Mouse (Mus musculus) heart, embryonic 16.5 days (tissue): ENCODE data around the gene Ccdc153. TPM values are rescaled to one million over a fixed set of nuclear protein-coding genes. Genes with fewer than 3 reads are reported as not detected.

Experiments used
- ATAC-seq: fragments of 200-750 bp; cut with Nextera tagmentation; replicated peaks from 2 replicates; pipeline ENCODE4 v1.8.0; 2017; ENCODE audit warnings: moderate number of reproducible peaks; ENCODE audit not compliant: insufficient read depth, low FRiP score; ENCODE audit errors: extremely low read depth
- H3K27ac ChIP-seq: fragments of 300-500 bp; sonication (generic); 2 replicates; pipeline ENCODE4 v1.5.1; 2014; ENCODE audit warnings: mild to moderate bottlenecking, low read length, control low read depth, moderate library complexity
- H3K27me3 ChIP-seq: fragments of 300-500 bp; sonication (generic); 2 replicates; pipeline ENCODE4 v1.6.1; 2014; ENCODE audit warnings: low read length, mixed read lengths; ENCODE audit not compliant: control insufficient read depth, insufficient read depth
- H3K36me3 ChIP-seq: fragments of 300-500 bp; sonication (generic); 2 replicates; pipeline ENCODE4 v1.6.1; 2014; ENCODE audit not compliant: control insufficient read depth, insufficient read depth
- H3K4me1 ChIP-seq: fragments of 300-500 bp; sonication (generic); 2 replicates; pipeline ENCODE4 v1.6.1; 2014; ENCODE audit warnings: low read length, mixed read lengths; ENCODE audit not compliant: control insufficient read depth, insufficient read depth
- H3K4me2 ChIP-seq: fragments of 300-500 bp; sonication (generic); 2 replicates; pipeline ENCODE4 v1.6.1; 2014; ENCODE audit warnings: low read depth, mild to moderate bottlenecking, control low read depth, low read length
- H3K4me3 ChIP-seq: fragments of 300-500 bp; sonication (generic); 2 replicates; pipeline ENCODE4 v1.5.1; 2014; ENCODE audit warnings: mild to moderate bottlenecking, control low read depth, low read length
- H3K9ac ChIP-seq: fragments of 300-500 bp; sonication (generic); 2 replicates; pipeline ENCODE4 v1.6.1; 2014; ENCODE audit warnings: low read length, control low read depth
- H3K9me3 ChIP-seq: fragments of 300-500 bp; sonication (generic); replicated peaks from 2 replicates; pipeline ENCODE4 v1.6.1; 2016; ENCODE audit warnings: low read length; ENCODE audit not compliant: control insufficient read depth
- WGBS: fragments of 180-500 bp; shearing (Covaris S2); extraction: QIAGEN DNeasy Blood & Tissue Kit; methylation state at CpG from one replicate; pipeline ENCODE4 v1.1.7; 2014; 5-methylcytosine and 5-hydroxymethylcytosine counted together
- polyA plus RNA-seq: library from polyadenylated mRNA; unstranded; fragments of >200 nt; fragmentation: Nextera tagmentation; extraction: Ambion mirVana; gene quantifications from 2 replicates; pipeline ENCODE4 v1.2.1, GENCODE M21; 2015

Ccdc153 gene
- polyA plus RNA-seq, 1 experiment from 2014 or later = 0.88 TPM

DNA sequence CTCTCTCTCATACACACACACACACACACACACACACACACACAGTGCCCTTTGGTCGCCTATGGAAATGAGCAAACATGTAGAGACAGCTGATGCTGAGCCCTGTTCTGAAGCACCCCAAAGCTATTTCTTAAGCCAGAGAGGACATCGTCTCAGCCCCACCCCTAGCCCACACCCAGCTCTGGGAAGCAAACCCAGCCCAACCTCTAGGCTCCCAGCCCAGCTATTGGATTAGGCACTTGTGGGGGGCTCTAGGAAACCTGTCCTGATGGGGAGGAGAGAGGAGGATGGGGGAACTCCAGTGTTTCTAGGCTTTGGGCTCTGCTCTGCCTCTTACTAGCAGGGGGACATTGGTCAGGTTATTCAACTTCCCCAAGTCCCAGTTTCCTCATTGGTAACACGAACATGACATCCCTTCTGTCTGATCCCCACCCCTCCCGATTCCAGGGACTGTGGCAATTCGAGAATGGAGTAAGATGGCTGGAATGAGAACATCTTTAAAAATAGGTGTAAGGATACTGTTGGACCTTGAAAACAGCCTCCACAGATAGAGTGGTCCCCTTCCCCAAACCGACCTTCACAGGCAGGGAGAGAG, 45.9 kb downstream of the Ccdc153 start:
- Histone ChIP-seq H3K4me1 (peaks cover 18% of the 10 kb centered on the region), H3K4me3 (no peak overlapping the region), H3K4me2 (no peak overlapping the region), H3K27me3 (peaks cover 4% of the 10 kb centered on the region; the same call in 1 of the 2 replicates), H3K36me3 (peaks cover 7% of the 10 kb centered on the region), H3K9ac (no peak overlapping the region), H3K27ac (no peak overlapping the region), H3K9me3 (no peaks in the 10 kb centered on the region)
- 17% methylated on average over 6 of the region's 6 CpGs for WGBS
- no peak for ATAC-seq

DNA sequence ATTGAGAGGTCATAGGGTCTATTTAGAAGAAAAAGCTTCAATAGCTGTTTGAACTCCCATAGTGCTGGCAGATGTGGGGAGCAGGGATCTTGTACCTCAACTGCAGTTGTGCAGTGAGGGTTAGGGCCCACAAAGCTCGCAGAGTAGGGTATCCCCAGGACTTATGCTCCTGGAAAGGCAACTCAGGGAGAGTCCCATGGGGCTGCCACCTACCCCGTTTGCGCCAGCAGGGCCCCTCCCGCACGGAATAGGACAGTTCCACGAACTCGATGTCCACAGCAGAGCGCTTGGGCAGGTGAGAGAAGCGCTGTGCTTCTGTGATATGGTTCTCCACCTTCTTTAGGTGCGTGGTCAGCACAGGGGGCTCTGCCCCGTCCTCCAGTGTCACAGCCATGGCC, 46.5 kb downstream of the Ccdc153 start:
- 15% methylated on average over 11 of the region's 11 CpGs for WGBS
- no peak for ATAC-seq
- peaks cover 4% of the 10 kb centered on the region; the same call in 1 of the 2 replicates for H3K27me3 ChIP-seq

DNA sequence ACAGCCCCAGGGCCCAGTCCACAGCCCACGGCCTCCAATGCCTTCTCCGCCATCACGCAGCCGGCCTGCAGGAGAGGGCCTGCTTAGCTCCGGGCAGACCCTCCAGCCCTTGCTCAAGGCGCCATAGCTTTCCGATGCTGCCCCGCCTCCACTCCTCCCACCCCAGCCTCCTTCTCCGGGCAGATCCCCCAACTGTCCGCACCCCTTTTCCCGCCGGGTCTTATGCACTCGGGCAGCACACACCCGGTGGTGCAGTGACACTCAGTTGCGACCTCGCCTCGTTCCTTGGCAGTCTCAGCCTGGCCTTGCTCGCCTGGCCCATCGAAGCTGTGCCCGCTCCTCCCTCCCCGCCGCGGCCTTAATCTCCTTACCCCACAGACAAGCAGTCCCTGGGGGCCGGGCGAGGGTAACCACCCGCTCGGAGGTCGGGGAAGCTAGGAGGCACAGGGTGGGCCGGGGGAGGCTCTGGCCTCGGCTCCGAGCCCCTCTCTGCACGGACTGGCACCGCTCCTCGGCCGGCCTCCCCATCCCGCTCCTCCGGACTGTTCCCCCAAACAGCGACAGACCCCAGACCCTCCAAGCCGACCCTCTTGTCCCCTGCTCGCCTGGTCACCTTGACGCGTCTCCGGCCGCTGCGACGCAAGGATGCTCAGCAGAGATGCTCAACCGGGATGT, 47.1 kb downstream of the Ccdc153 start:
- H3K4me2 ChIP-seq = peak overlapping the region; percentile 95
- H3K9me3 ChIP-seq = no peaks in the 10 kb centered on the region
- under 1% methylated on average over 47 of the region's 47 CpGs for WGBS
- peaks cover 18% of the 10 kb centered on the region for H3K4me1 ChIP-seq
- H3K9ac ChIP-seq = peak overlapping the region; percentile 71
- H3K27me3 ChIP-seq = peaks cover 4% of the 10 kb centered on the region; the same call in 1 of the 2 replicates
- no peak overlapping the region for H3K27ac ChIP-seq
- H3K36me3 ChIP-seq = peaks cover 8% of the 10 kb centered on the region
- H3K4me3 ChIP-seq = peak overlapping the region; percentile 69
- ATAC-seq = no peak; the same call in 1 of the 2 replicates

More for the DNA sequence above, 46.5 kb downstream of the Ccdc153 start:
- peak overlapping the region; percentile 71 for H3K9ac ChIP-seq
- H3K4me1 ChIP-seq = peaks cover 18% of the 10 kb centered on the region
- H3K36me3 ChIP-seq = peaks cover 8% of the 10 kb centered on the region
- no peak overlapping the region for H3K27ac ChIP-seq
- peak overlapping the region; percentile 69 for H3K4me3 ChIP-seq
- peak overlapping the region; percentile 95 for H3K4me2 ChIP-seq
- no peaks in the 10 kb centered on the region for H3K9me3 ChIP-seq

DNA sequence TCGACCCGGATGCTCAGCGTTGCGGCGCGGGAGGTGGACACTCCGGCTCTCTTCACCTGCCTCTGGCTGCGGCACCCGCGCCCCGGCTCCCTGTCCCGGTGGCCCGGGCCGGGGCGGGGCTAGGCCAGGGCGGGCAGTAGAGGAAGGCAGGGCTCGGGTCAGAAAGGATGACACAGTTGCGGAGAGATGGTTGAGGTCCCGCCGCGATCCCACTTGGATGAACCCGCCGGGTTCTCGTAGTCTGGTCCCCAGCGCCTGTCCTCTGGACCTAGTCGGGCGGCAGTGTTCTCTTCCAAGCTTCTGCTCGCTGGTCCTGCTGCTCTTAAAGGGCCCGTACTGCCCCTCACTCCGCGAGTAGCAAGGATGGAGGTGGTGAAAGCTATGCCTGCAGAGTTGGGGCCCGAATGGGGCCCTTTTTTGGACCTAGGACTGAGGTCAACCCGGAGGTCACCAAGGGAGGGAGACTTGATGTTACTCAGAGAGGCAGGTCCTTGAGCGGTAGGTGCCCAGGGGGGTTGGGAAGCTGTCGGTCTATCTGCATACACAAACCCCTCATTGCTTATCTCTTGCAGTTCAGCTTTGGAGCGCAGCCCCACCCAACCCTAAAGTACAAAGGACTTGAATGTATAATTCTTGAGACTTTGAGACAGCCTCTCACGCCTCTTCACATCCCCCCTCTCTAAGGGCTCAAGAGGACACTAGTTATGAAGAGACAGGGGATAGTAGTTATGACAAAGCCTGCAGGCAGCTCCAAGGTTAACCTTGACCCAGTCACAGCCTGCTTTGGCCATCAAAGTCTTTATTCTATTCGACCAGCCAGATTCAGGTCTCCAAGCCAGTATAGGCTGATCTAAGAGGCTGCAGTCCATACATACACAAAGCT, 47.8 kb downstream of the Ccdc153 start, which contains the start of gene Abcg4:
Abcg4 (minus strand) TSS at position 540 of the 883 bp plus-strand sequence.
- Histone ChIP-seq H3K9ac (peak within 1 kb of the TSS; percentile 71), H3K4me2 (peak within 1 kb of the TSS; percentile 95), H3K27me3 (peaks cover 4% of the 10 kb centered on the region; the same call in 1 of the 2 replicates), H3K27ac (no peak within 1 kb of the TSS), H3K4me1 (peaks cover 18% of the 10 kb centered on the region), H3K4me3 (peak within 1 kb of the TSS; percentile 69), H3K9me3 (no peaks in the 10 kb centered on the region), H3K36me3 (peaks cover 11% of the 10 kb centered on the region)
- ATAC-seq = peak; percentile 33; the same call in 1 of the 2 replicates
- 1% methylated on average over 38 of the region's 38 CpGs for WGBS

DNA sequence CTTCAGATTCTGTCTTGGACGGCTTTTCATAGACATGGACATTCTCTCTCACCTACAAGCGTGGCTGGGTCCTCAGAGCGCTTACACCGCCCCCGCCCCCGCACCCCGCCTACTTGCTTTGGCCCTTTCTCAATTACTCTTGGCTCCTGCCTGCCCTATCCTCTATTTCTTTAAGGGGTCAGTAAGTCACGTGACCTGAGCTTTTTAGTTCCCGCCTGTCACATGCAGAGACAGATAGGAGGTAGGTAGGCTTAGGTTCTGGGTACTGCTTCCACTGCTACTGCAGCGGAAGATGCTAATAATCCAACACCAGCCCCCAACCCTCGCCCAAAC, 48.4 kb downstream of the Ccdc153 start:
- 9% methylated on average over 11 of the region's 11 CpGs for WGBS
- no peak overlapping the region for H3K9ac ChIP-seq
- peaks cover 4% of the 10 kb centered on the region; the same call in 1 of the 2 replicates for H3K27me3 ChIP-seq
- peaks cover 16% of the 10 kb centered on the region for H3K36me3 ChIP-seq
- peaks cover 18% of the 10 kb centered on the region for H3K4me1 ChIP-seq
- H3K4me3 ChIP-seq = no peak overlapping the region
- H3K27ac ChIP-seq = no peak overlapping the region
- no peak for ATAC-seq
- no peaks in the 10 kb centered on the region for H3K9me3 ChIP-seq
- peak overlapping the region; percentile 95 for H3K4me2 ChIP-seq

DNA sequence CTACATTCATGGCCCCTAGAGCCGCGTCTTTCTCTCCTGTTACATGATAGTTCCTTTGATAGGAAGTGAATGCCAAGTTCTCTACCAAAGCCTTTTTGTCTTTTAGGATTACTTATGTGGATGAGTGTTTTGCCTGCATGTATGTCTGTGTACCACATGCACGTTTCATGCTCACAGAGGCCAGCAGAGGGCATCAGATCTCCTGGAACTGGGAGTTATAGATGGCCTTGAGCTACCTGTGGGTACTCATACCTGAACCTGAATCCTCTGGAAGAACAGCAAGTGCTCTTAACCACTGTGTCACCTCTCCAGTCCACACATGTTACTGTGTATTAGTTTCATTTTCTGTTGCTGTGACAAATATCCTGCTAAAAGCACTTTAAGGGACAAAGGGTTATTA, 52.0 kb downstream of the Ccdc153 start:
- H3K4me2 ChIP-seq = no peak overlapping the region
- H3K4me3 ChIP-seq = no peak overlapping the region
- H3K4me1 ChIP-seq = peaks cover 12% of the 10 kb centered on the region
- no peaks in the 10 kb centered on the region for H3K27me3 ChIP-seq
- H3K9ac ChIP-seq = no peak overlapping the region
- no peaks in the 10 kb centered on the region for H3K9me3 ChIP-seq
- no peak for ATAC-seq
- peaks cover 40% of the 10 kb centered on the region for H3K36me3 ChIP-seq
- H3K27ac ChIP-seq = no peak overlapping the region
- WGBS = 70% methylated on average over 3 of the region's 3 CpGs

Other genes starting within 250 kb of the Ccdc153 start
- 8.7 and 21.5 TPM in 2 replicates for gene Thy1, start 197.3 kb upstream of the Ccdc153 start, polyA plus RNA-seq
- 77.5 and 89.6 TPM in 2 replicates for gene Usp2, start 173.7 kb upstream of the Ccdc153 start, polyA plus RNA-seq
- 0.12 TPM in 1 of 2 replicates, not detected in the other for gene Mfrp, start 138.9 kb upstream of the Ccdc153 start, polyA plus RNA-seq
- 3.5 and 4.2 TPM in 2 replicates for gene C1qtnf5, start 133.4 kb upstream of the Ccdc153 start, polyA plus RNA-seq
- 0.07 and 0.20 TPM in 2 replicates for gene Gm49380, start 127.2 kb upstream of the Ccdc153 start, polyA plus RNA-seq
- 31.7 and 36.6 TPM in 2 replicates for gene Rnf26, start 127.2 kb upstream of the Ccdc153 start, polyA plus RNA-seq
- 104 and 111 TPM in 2 replicates for gene Mcam, start 106.2 kb upstream of the Ccdc153 start, polyA plus RNA-seq
- 12.6 and 13.0 TPM in 2 replicates for gene Cbl, start 6.6 kb upstream of the Ccdc153 start, polyA plus RNA-seq
- 0.06 and 0.07 TPM in 2 replicates for gene Pdzd3, start 10.8 kb downstream of the Ccdc153 start, polyA plus RNA-seq
- gene Nlrx1, start 27.9 kb downstream of the Ccdc153 start, polyA plus RNA-seq = 7.3 and 7.9 TPM in 2 replicates
- gene Abcg4, start 47.9 kb downstream of the Ccdc153 start, polyA plus RNA-seq = 1.9 and 2.5 TPM in 2 replicates
- 15.8 and 18.7 TPM in 2 replicates for gene Hinfp, start 65.0 kb downstream of the Ccdc153 start, polyA plus RNA-seq
- 8.2 and 8.6 TPM in 2 replicates for gene C2cd2l, start 79.6 kb downstream of the Ccdc153 start, polyA plus RNA-seq
- 28.5 and 33.7 TPM in 2 replicates for gene Dpagt1, start 85.3 kb downstream of the Ccdc153 start, polyA plus RNA-seq
- gene H2afx, start 94.0 kb downstream of the Ccdc153 start, polyA plus RNA-seq = 179 and 186 TPM in 2 replicates
- 97.2 and 102 TPM in 2 replicates for gene Hmbs, start 103.6 kb downstream of the Ccdc153 start, polyA plus RNA-seq
- 20.9 and 23.1 TPM in 2 replicates for gene Vps11, start 121.0 kb downstream of the Ccdc153 start, polyA plus RNA-seq
- gene Hyou1, start 138.8 kb downstream of the Ccdc153 start, polyA plus RNA-seq = 14.6 and 18.0 TPM in 2 replicates
- gene Slc37a4, start 156.2 kb downstream of the Ccdc153 start, polyA plus RNA-seq = 37.8 and 42.0 TPM in 2 replicates
- gene Rps25, start 166.5 kb downstream of the Ccdc153 start, polyA plus RNA-seq = 862 and 919 TPM in 2 replicates
- gene Trappc4, start 166.9 kb downstream of the Ccdc153 start, polyA plus RNA-seq = 84.4 and 90.3 TPM in 2 replicates
- 21.3 and 23.5 TPM in 2 replicates for gene Ccdc84, start 177.9 kb downstream of the Ccdc153 start, polyA plus RNA-seq
- gene Foxr1, start 200.5 kb downstream of the Ccdc153 start, polyA plus RNA-seq = not detected in 2 replicates
- 0.50 TPM in 1 of 2 replicates, not detected in the other for gene Upk2, start 214.3 kb downstream of the Ccdc153 start, polyA plus RNA-seq
- gene Bcl9l, start 242.1 kb downstream of the Ccdc153 start, polyA plus RNA-seq = 11.1 and 11.3 TPM in 2 replicates